15 mouse cellular contexts compared by ENCODE assay signal in genomic region chr1:163616596-163616995, GRCm38 (mm10).
"Had no signal": no experiment of that assay in that cellular context is flagged by ENCODE, and none has a peak within 500 bp of the region (broad histone marks: within the 10 kb centered on the region; RNA-seq: fewer than 3 reads in every experiment).

No protein-coding gene starts in this region.

- ATAC-seq: liver, embryonic 12.5 days had no signal

- H3K4me2 ChIP-seq: limb, embryonic 15.5 days; liver, embryonic 12.5 days; midbrain, embryonic 12.5 days; neural tube, embryonic 13.5 days; stomach, embryonic 15.5 days had no signal

- H3K36me3 ChIP-seq: limb, embryonic 15.5 days; liver, embryonic 12.5 days; midbrain, embryonic 12.5 days; neural tube, embryonic 13.5 days; stomach, embryonic 15.5 days had no signal

- H3K27ac ChIP-seq: kidney, postnatal 0 days; limb, embryonic 15.5 days; liver, embryonic 12.5 days; midbrain, embryonic 12.5 days; neural tube, embryonic 13.5 days; stomach, embryonic 15.5 days had no signal

- H3K4me1 ChIP-seq: limb, embryonic 15.5 days; liver, embryonic 12.5 days; midbrain, embryonic 12.5 days; stomach, embryonic 15.5 days had no signal

- H3K9ac ChIP-seq: limb, embryonic 15.5 days; liver, embryonic 12.5 days; midbrain, embryonic 12.5 days; neural tube, embryonic 13.5 days; stomach, embryonic 15.5 days had no signal

- DNase-seq: kidney, adult 11 months; kidney, adult 9 months; kidney, postnatal 36 days; layer of hippocampus, adult 9-11 months; layer of hippocampus, postnatal 36 days; lung, postnatal 14 days; right cerebral cortex, postnatal 14 days; thymus, adult 2 months; thymus, postnatal 25 days had no signal

- H3K9me3 ChIP-seq: limb, embryonic 15.5 days; liver, embryonic 12.5 days; midbrain, embryonic 12.5 days; neural tube, embryonic 13.5 days; stomach, embryonic 15.5 days had no signal

- H3K27me3 ChIP-seq: limb, embryonic 15.5 days; liver, embryonic 12.5 days; midbrain, embryonic 12.5 days; neural tube, embryonic 13.5 days; stomach, embryonic 15.5 days had no signal

- H3K4me3 ChIP-seq: limb, embryonic 15.5 days; liver, embryonic 12.5 days; midbrain, embryonic 12.5 days; neural tube, embryonic 13.5 days; stomach, embryonic 15.5 days had no signal
